ENCODE assay signal across 9 mouse cellular contexts in the genomic region with DNA sequence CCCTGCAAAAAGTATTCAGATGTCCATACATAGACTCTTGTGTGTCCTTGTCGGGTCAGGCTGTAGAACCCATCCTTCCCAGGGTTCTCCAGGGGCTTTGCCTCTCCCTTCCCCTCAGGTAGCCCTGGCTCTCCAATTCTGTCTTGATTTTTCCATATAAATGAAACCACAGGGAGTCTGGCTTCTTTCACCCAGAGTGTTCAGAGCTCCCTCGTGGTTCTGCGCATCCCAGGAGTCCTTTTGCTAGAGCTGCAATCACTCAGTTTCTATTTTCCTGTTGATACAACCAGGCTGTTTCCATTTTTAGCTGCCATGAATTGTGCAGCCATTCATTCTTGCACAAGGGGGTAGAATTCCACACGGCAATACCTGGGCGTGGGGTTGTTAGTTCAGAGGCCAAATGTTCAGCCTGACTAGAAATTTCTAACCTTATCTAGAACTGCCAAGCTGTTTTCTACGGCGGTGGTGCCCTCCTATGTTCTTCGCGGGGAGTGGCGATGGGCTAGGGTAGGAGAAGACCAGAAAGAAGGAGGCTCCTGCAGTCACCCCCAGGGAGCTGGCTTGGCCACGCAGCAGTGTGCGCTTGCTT. TPM values are rescaled to one million over a fixed set of nuclear protein-coding genes. Genes with fewer than 3 reads are reported as not detected.
DNase-seq lines count a peak whose midpoint lies in the region; ATAC-seq and TF ChIP-seq lines count a peak whose summit lies in the region.
"Had no signal": no experiment of that assay in that cellular context is flagged by ENCODE, and none has a peak within 500 bp of the region (broad histone marks: within the 10 kb centered on the region; RNA-seq: fewer than 3 reads in every experiment).

No protein-coding gene starts in this region.

- peak overlapping the region; percentile 50 for H3K4me2 ChIP-seq in liver, embryonic 16.5 days (ENCODE audit: low read depth, low read length)
- H3K4me2 ChIP-seq: midbrain, embryonic 15.5 days had no signal

- ATAC-seq in liver, embryonic 16.5 days (ENCODE audit: low read depth): peak; percentile 58
- ATAC-seq: midbrain, embryonic 15.5 days had no signal

- H3K27me3 ChIP-seq in erythroblast, embryonic 14.5 days (ENCODE audit: control insufficient read depth): no peaks in the 10 kb centered on the region
- H3K27me3 ChIP-seq in liver, embryonic 16.5 days (ENCODE audit: control insufficient read depth, insufficient read depth, low read depth, low read length): no peaks in the 10 kb centered on the region
- H3K27me3 ChIP-seq: midbrain, embryonic 15.5 days had no signal

- peak; percentile 46 for DNase-seq in adrenal gland, postnatal 10 days
- no peak for DNase-seq in adrenal gland, postnatal 25 days
- DNase-seq in lung, adult 2 months: no peak
- no peak for DNase-seq in lung, postnatal 10 days
- DNase-seq in thymus, postnatal 4 days: no peak
- no peak for DNase-seq in adrenal gland, adult 18-20 months (ENCODE audit: low spot score in 2 of 2)

- H3K27ac ChIP-seq in liver, embryonic 16.5 days (ENCODE audit: low read length): peak overlapping the region; percentile 58
- H3K27ac ChIP-seq: midbrain, embryonic 15.5 days had no signal

- H3K4me3 ChIP-seq in lung, adult 2 months (replicated peaks; ENCODE audit: extremely low read depth, low read depth, low read length): peak overlapping the region; percentile 49
- H3K4me3 ChIP-seq in erythroblast, embryonic 14.5 days (replicated peaks): peak overlapping the region; percentile 57
- peak overlapping the region; percentile 30; the same call in 1 of the 2 replicates for H3K4me3 ChIP-seq in liver, embryonic 16.5 days (ENCODE audit: low read depth, low read length)
- H3K4me3 ChIP-seq: midbrain, embryonic 15.5 days had no signal

- peaks cover 9% of the 10 kb centered on the region for H3K4me1 ChIP-seq in lung, adult 2 months (ENCODE audit: control insufficient read depth, insufficient read depth, low read length)
- peaks cover 27% of the 10 kb centered on the region for H3K4me1 ChIP-seq in erythroblast, embryonic 14.5 days (ENCODE audit: control insufficient read depth)
- H3K4me1 ChIP-seq in liver, embryonic 16.5 days (ENCODE audit: control insufficient read depth, low read depth, low read length): peaks cover 23% of the 10 kb centered on the region

- no peaks in the 10 kb centered on the region for H3K36me3 ChIP-seq in erythroblast, embryonic 14.5 days (ENCODE audit: control insufficient read depth)
- H3K36me3 ChIP-seq in liver, embryonic 16.5 days (ENCODE audit: control insufficient read depth, insufficient read depth): no peaks in the 10 kb centered on the region
- H3K36me3 ChIP-seq: midbrain, embryonic 15.5 days had no signal

- no peak for TF ChIP-seq CTCF in lung, adult 2 months (IDR thresholded peaks at IDR 0.05; ENCODE audit: insufficient read depth, low read length)

- TF ChIP-seq POLR2A in lung, adult 2 months (IDR thresholded peaks at IDR 0.05; ENCODE audit: borderline replicate concordance, extremely low read depth, low read depth, low read length): no peak

- H3K9me3 ChIP-seq in erythroblast, embryonic 14.5 days (ENCODE audit: control insufficient read depth, low read length): no peaks in the 10 kb centered on the region
- H3K9me3 ChIP-seq in liver, embryonic 16.5 days (replicated peaks; ENCODE audit: control insufficient read depth, low read length): no peaks in the 10 kb centered on the region
- H3K9me3 ChIP-seq: midbrain, embryonic 15.5 days had no signal

- 40% methylated on average over 12 of the region's 12 CpGs for WGBS in lung, adult 2 months
- 14% methylated on average over 12 of the region's 12 CpGs for WGBS in liver, embryonic 16.5 days (ENCODE audit: insufficient replicate concordance)

- H3K9ac ChIP-seq in liver, embryonic 16.5 days (ENCODE audit: low read depth, low read length): peak overlapping the region; percentile 23
- H3K9ac ChIP-seq: midbrain, embryonic 15.5 days had no signal

RNA-seq across cellular contexts. Expression of gene Slc6a6, which starts 5.3 kb away (rescaled TPM):
- total RNA-seq in adrenal gland, postnatal 10 days (2021): 100 to 1,000 TPM; 175 to 205 TPM
- 598 and 906 TPM in 2 replicates for total RNA-seq in adrenal gland, postnatal 25 days (2021)
- polyA plus RNA-seq in lung, adult 2 months (2012; rRNA removed): 178 and 228 TPM in 2 replicates
- polyA plus RNA-seq in erythroblast, embryonic 14.5 days (2012): 0.34 and 0.45 TPM in 2 replicates
- polyA plus RNA-seq in liver, embryonic 16.5 days (2015; fragmentation: Nextera tagmentation; extraction: Ambion mirVana): 17.1 and 20.5 TPM in 2 replicates
- 100 to 1,000 TPM; 209 to 474 TPM for total RNA-seq in adrenal gland, adult 18-20 months (2021)
